Comparison of ENCODE assay signal across 8 mouse cellular contexts in the genomic region with DNA sequence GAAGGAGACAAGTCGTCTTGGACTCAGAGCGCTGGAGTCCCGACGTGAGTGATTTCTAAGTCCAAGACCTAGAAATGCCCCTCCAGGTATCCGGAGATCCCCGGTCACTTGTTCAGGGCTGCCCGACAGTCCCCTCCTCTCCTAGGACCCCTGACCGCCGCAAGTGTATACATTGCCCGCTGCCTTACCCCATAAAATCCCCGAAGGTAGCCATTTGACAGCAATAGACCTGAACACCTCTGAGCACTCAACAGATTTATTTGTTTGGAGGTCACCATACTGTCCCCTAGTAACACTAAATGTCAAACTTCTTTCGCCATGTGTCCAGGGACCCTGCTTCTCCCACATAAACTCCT. TPM values are rescaled to one million over a fixed set of nuclear protein-coding genes. Genes with fewer than 3 reads are reported as not detected.
A peak's percentile ranks its signal among the peaks of the same experiment; 100 is the strongest.
DNase-seq lines count a peak whose midpoint lies in the region; ATAC-seq and TF ChIP-seq lines count a peak whose summit lies in the region.

No protein-coding gene starts in this region.

- peak; percentile 47 for ATAC-seq in kidney, embryonic 15.5 days (replicated peaks; ENCODE audit: low FRiP score)
- ATAC-seq in embryonic facial prominence, embryonic 11.5 days (replicated peaks; ENCODE audit: insufficient number of reproducible peaks, low FRiP score, low TSS enrichment, low read depth), result peak; percentile 37; the same call in 1 of the 2 replicates
- no peak for ATAC-seq in hindbrain, postnatal 0 days
- ATAC-seq in midbrain, postnatal 0 days (ENCODE audit: low FRiP score), result no peak

- H3K27ac ChIP-seq in kidney, embryonic 15.5 days, result no peak overlapping the region
- no peak overlapping the region for H3K27ac ChIP-seq in embryonic facial prominence, embryonic 11.5 days (replicated peaks; ENCODE audit: low read depth, low read length)
- no peak overlapping the region for H3K27ac ChIP-seq in hindbrain, postnatal 0 days
- no peak overlapping the region for H3K27ac ChIP-seq in midbrain, postnatal 0 days (ENCODE audit: low read depth, low read length)

- intact Hi-C loops in left cerebral cortex, postnatal 4 days (cut with DNase I), result no loop called here

- H3K4me3 ChIP-seq in kidney, embryonic 15.5 days (replicated peaks), result peak overlapping the region; percentile 36
- peak overlapping the region; percentile 3; the same call in 1 of the 2 replicates for H3K4me3 ChIP-seq in embryonic facial prominence, embryonic 11.5 days (ENCODE audit: low read depth, low read length)
- H3K4me3 ChIP-seq in hindbrain, postnatal 0 days (ENCODE audit: low read length), result peak overlapping the region; percentile 19
- peak overlapping the region; percentile 24 for H3K4me3 ChIP-seq in midbrain, postnatal 0 days (ENCODE audit: low read depth, low read length)

- DNase-seq in kidney, adult 18-20 months, result no peak
- DNase-seq in embryonic facial prominence, embryonic 11.5 days (ENCODE audit: low spot score), result no peak
- no peak for DNase-seq in hindbrain, postnatal 0 days (ENCODE audit: low spot score)
- DNase-seq in midbrain, postnatal 0 days (ENCODE audit: low spot score), result no peak
- DNase-seq in left cerebral cortex, postnatal 4 days, result no peak
- no peak for DNase-seq in gastrocnemius, adult 8-10 months (ENCODE audit: low spot score in 2 of 2)
- no peak for DNase-seq in ovary, postnatal 14 days (ENCODE audit: low spot score)

- no peaks in the 10 kb centered on the region for H3K9me3 ChIP-seq in kidney, embryonic 15.5 days (replicated peaks)
- no peaks in the 10 kb centered on the region for H3K9me3 ChIP-seq in embryonic facial prominence, embryonic 11.5 days (replicated peaks; ENCODE audit: control insufficient read depth, low read length)
- H3K9me3 ChIP-seq in hindbrain, postnatal 0 days (ENCODE audit: low read length), result no peaks in the 10 kb centered on the region
- H3K9me3 ChIP-seq in midbrain, postnatal 0 days (ENCODE audit: low read length), result no peaks in the 10 kb centered on the region

- TF ChIP-seq CTCF in hindbrain, postnatal 0 days (IDR thresholded peaks at IDR 0.05; ENCODE audit: low read depth), result no peak
- TF ChIP-seq CTCF in midbrain, postnatal 0 days (IDR thresholded peaks at IDR 0.05), result no peak

- peak overlapping the region; percentile 59 for H3K4me2 ChIP-seq in kidney, embryonic 15.5 days
- H3K4me2 ChIP-seq in embryonic facial prominence, embryonic 11.5 days (ENCODE audit: low read depth, low read length), result peak overlapping the region; percentile 25
- peak overlapping the region; percentile 52 for H3K4me2 ChIP-seq in hindbrain, postnatal 0 days (ENCODE audit: low read depth, low read length)
- H3K4me2 ChIP-seq in midbrain, postnatal 0 days (ENCODE audit: low read depth, low read length, poor library complexity, severe bottlenecking), result peak overlapping the region; percentile 45

- WGBS in kidney, embryonic 15.5 days, result 18% methylated on average over 12 of the region's 12 CpGs
- WGBS in embryonic facial prominence, embryonic 11.5 days, result 25% methylated on average over 12 of the region's 12 CpGs
- WGBS in hindbrain, postnatal 0 days, result 38% methylated on average over 12 of the region's 12 CpGs
- 25% methylated on average over 12 of the region's 12 CpGs for WGBS in midbrain, postnatal 0 days

- peaks cover under 1% of the 10 kb centered on the region; the same call in 1 of the 2 replicates for H3K4me1 ChIP-seq in kidney, embryonic 15.5 days
- no peaks in the 10 kb centered on the region for H3K4me1 ChIP-seq in embryonic facial prominence, embryonic 11.5 days (ENCODE audit: control insufficient read depth, insufficient read depth, low read length)
- no peaks in the 10 kb centered on the region for H3K4me1 ChIP-seq in hindbrain, postnatal 0 days (ENCODE audit: insufficient read depth, low read length)
- no peaks in the 10 kb centered on the region for H3K4me1 ChIP-seq in midbrain, postnatal 0 days (ENCODE audit: insufficient read depth, low read length)

- no peaks in the 10 kb centered on the region for H3K27me3 ChIP-seq in kidney, embryonic 15.5 days
- H3K27me3 ChIP-seq in embryonic facial prominence, embryonic 11.5 days (ENCODE audit: control insufficient read depth, insufficient read depth, low read length), result no peaks in the 10 kb centered on the region
- no peaks in the 10 kb centered on the region for H3K27me3 ChIP-seq in hindbrain, postnatal 0 days (ENCODE audit: insufficient read depth, low read length)
- no peaks in the 10 kb centered on the region for H3K27me3 ChIP-seq in midbrain, postnatal 0 days (ENCODE audit: insufficient read depth, low read length)

- no peak overlapping the region for H3K9ac ChIP-seq in kidney, embryonic 15.5 days
- peak overlapping the region; percentile 34; the same call in 1 of the 2 replicates for H3K9ac ChIP-seq in embryonic facial prominence, embryonic 11.5 days (replicated peaks; ENCODE audit: low read length)
- H3K9ac ChIP-seq in hindbrain, postnatal 0 days (replicated peaks; ENCODE audit: low read length), result no peak overlapping the region
- H3K9ac ChIP-seq in midbrain, postnatal 0 days (replicated peaks; ENCODE audit: low read length, poor library complexity, severe bottlenecking), result no peak overlapping the region

- H3K36me3 ChIP-seq in kidney, embryonic 15.5 days, result no peaks in the 10 kb centered on the region
- no peaks in the 10 kb centered on the region for H3K36me3 ChIP-seq in embryonic facial prominence, embryonic 11.5 days (replicated peaks; ENCODE audit: control insufficient read depth, insufficient read depth, low read depth, low read length)
- H3K36me3 ChIP-seq in hindbrain, postnatal 0 days (ENCODE audit: insufficient read depth, low read length), result no peaks in the 10 kb centered on the region
- H3K36me3 ChIP-seq in midbrain, postnatal 0 days (ENCODE audit: insufficient read depth, low read length), result no peaks in the 10 kb centered on the region

RNA-seq across cellular contexts. Expression of a gene that starts 1.0 kb away (rescaled TPM):
- polyA plus RNA-seq in kidney, embryonic 15.5 days (2015; fragmentation: Nextera tagmentation; extraction: Ambion mirVana), result 0.58 and 0.68 TPM in 2 replicates
- polyA plus RNA-seq in embryonic facial prominence, embryonic 11.5 days (2014; fragmentation: Nextera tagmentation; extraction: Ambion mirVana), result 0.10 and 0.15 TPM in 2 replicates
- total RNA-seq in hindbrain, postnatal 0 days (2014; rRNA removed), result 4.2 TPM in 1 of 2 replicates, not detected in the other
- polyA plus RNA-seq in hindbrain, postnatal 0 days (2015; fragmentation: Nextera tagmentation; extraction: Ambion mirVana), result 0.18 and 0.29 TPM in 2 replicates
- total RNA-seq in midbrain, postnatal 0 days (2014; rRNA removed), result not detected in 2 replicates
- 0.07 and 0.13 TPM in 2 replicates for polyA plus RNA-seq in midbrain, postnatal 0 days (2015; fragmentation: Nextera tagmentation; extraction: Ambion mirVana)
- under 1 TPM; 0.22 to 0.38 TPM for total RNA-seq in left cerebral cortex, postnatal 4 days (2021)
- total RNA-seq in gastrocnemius, adult 8-10 months (2022), result 10 to 100 TPM; 21.4 to 25.1 (median 22.7) TPM

RNA-seq across cellular contexts. Expression of a gene that starts 8.8 kb away (rescaled TPM):
- polyA plus RNA-seq in kidney, embryonic 15.5 days (2015; fragmentation: Nextera tagmentation; extraction: Ambion mirVana), result 156 and 168 TPM in 2 replicates
- polyA plus RNA-seq in embryonic facial prominence, embryonic 11.5 days (2014; fragmentation: Nextera tagmentation; extraction: Ambion mirVana), result 56.3 TPM in 2 replicates
- 12.9 and 27.7 TPM in 2 replicates for total RNA-seq in hindbrain, postnatal 0 days (2014; rRNA removed)
- 25.2 and 26.5 TPM in 2 replicates for polyA plus RNA-seq in hindbrain, postnatal 0 days (2015; fragmentation: Nextera tagmentation; extraction: Ambion mirVana)
- 9.1 and 16.4 TPM in 2 replicates for total RNA-seq in midbrain, postnatal 0 days (2014; rRNA removed)
- polyA plus RNA-seq in midbrain, postnatal 0 days (2015; fragmentation: Nextera tagmentation; extraction: Ambion mirVana), result 18.9 and 20.0 TPM in 2 replicates
- total RNA-seq in left cerebral cortex, postnatal 4 days (2021), result 10 to 100 TPM; 19.3 to 26.5 TPM
- 10 to 100 TPM; 29.6 to 34.3 (median 33.3) TPM for total RNA-seq in gastrocnemius, adult 8-10 months (2022)

RNA-seq across cellular contexts. Expression of a gene that starts 16.9 kb away (rescaled TPM):
- 40.3 and 42.5 TPM in 2 replicates for polyA plus RNA-seq in kidney, embryonic 15.5 days (2015; fragmentation: Nextera tagmentation; extraction: Ambion mirVana)
- 42.2 and 44.2 TPM in 2 replicates for polyA plus RNA-seq in embryonic facial prominence, embryonic 11.5 days (2014; fragmentation: Nextera tagmentation; extraction: Ambion mirVana)
- total RNA-seq in hindbrain, postnatal 0 days (2014; rRNA removed), result 11.0 and 12.0 TPM in 2 replicates
- 38.4 and 38.8 TPM in 2 replicates for polyA plus RNA-seq in hindbrain, postnatal 0 days (2015; fragmentation: Nextera tagmentation; extraction: Ambion mirVana)
- 11.9 and 25.1 TPM in 2 replicates for total RNA-seq in midbrain, postnatal 0 days (2014; rRNA removed)
- polyA plus RNA-seq in midbrain, postnatal 0 days (2015; fragmentation: Nextera tagmentation; extraction: Ambion mirVana), result 41.6 and 42.3 TPM in 2 replicates
- 10 to 100 TPM; 39.0 to 42.0 TPM for total RNA-seq in left cerebral cortex, postnatal 4 days (2021)
- total RNA-seq in gastrocnemius, adult 8-10 months (2022), result 10 to 100 TPM; 12.4 to 13.2 (median 12.7) TPM

RNA-seq across cellular contexts. Expression of a gene that starts 23.0 kb away (rescaled TPM):
- 10.9 and 13.2 TPM in 2 replicates for polyA plus RNA-seq in kidney, embryonic 15.5 days (2015; fragmentation: Nextera tagmentation; extraction: Ambion mirVana)
- 2.6 and 2.9 TPM in 2 replicates for polyA plus RNA-seq in embryonic facial prominence, embryonic 11.5 days (2014; fragmentation: Nextera tagmentation; extraction: Ambion mirVana)
- 1.6 and 1.8 TPM in 2 replicates for total RNA-seq in hindbrain, postnatal 0 days (2014; rRNA removed)
- 1.1 and 1.6 TPM in 2 replicates for polyA plus RNA-seq in hindbrain, postnatal 0 days (2015; fragmentation: Nextera tagmentation; extraction: Ambion mirVana)
- 0.99 and 1.6 TPM in 2 replicates for total RNA-seq in midbrain, postnatal 0 days (2014; rRNA removed)
- polyA plus RNA-seq in midbrain, postnatal 0 days (2015; fragmentation: Nextera tagmentation; extraction: Ambion mirVana), result 1.1 and 1.3 TPM in 2 replicates
- total RNA-seq in left cerebral cortex, postnatal 4 days (2021), result 1 to 10 TPM; 1.4 to 1.9 TPM
- 10 to 100 TPM; 13.4 to 22.6 (median 17.0) TPM for total RNA-seq in gastrocnemius, adult 8-10 months (2022)

RNA-seq across cellular contexts. Expression of a gene that starts 34.1 kb away (rescaled TPM):
- 35.4 and 38.6 TPM in 2 replicates for polyA plus RNA-seq in kidney, embryonic 15.5 days (2015; fragmentation: Nextera tagmentation; extraction: Ambion mirVana)
- polyA plus RNA-seq in embryonic facial prominence, embryonic 11.5 days (2014; fragmentation: Nextera tagmentation; extraction: Ambion mirVana), result 17.3 and 22.6 TPM in 2 replicates
- 33.2 and 40.6 TPM in 2 replicates for total RNA-seq in hindbrain, postnatal 0 days (2014; rRNA removed)
- 34.0 and 36.4 TPM in 2 replicates for polyA plus RNA-seq in hindbrain, postnatal 0 days (2015; fragmentation: Nextera tagmentation; extraction: Ambion mirVana)
- 34.6 and 42.0 TPM in 2 replicates for total RNA-seq in midbrain, postnatal 0 days (2014; rRNA removed)
- 27.2 and 30.5 TPM in 2 replicates for polyA plus RNA-seq in midbrain, postnatal 0 days (2015; fragmentation: Nextera tagmentation; extraction: Ambion mirVana)
- total RNA-seq in left cerebral cortex, postnatal 4 days (2021), result 10 to 100 TPM; 32.0 to 34.9 TPM
- total RNA-seq in gastrocnemius, adult 8-10 months (2022), result 10 to 100 TPM; 34.5 to 41.8 (median 37.8) TPM

Comparison
In these comparisons a context has a peak if more than half of its experiments do, and no peak if none do; other contexts are left out.
1. ATAC-seq: peak in kidney, embryonic 15.5 days (single experiment) and embryonic facial prominence, embryonic 11.5 days (single experiment); none in hindbrain, postnatal 0 days (single experiment) and midbrain, postnatal 0 days (single experiment).
2. Peak in every context shown above with its lines, with median percentiles within 50 percentile points of each other: H3K4me2 ChIP-seq and H3K4me3 ChIP-seq.